Mouse (Mus musculus) hematopoietic stem cell, adult 5-6 weeks (primary cell): ENCODE results near the gene Hic2. TPM values are rescaled to one million over a fixed set of nuclear protein-coding genes. Genes with fewer than 3 reads are reported as not detected.

Experiments used
- ATAC-seq, 2 experiments: fragments of 125-278 bp in 1 of 2; replicated peaks in 1 of 2; 2 replicates each; pipeline ENCODE4 v1.8.0; 2016 to 2017; ENCODE audit warnings: inconsistent platforms in 2 of 2, mild to moderate bottlenecking in 2 of 2, moderate number of reproducible peaks in 2 of 2, low read depth in 1 of 2, moderate TSS enrichment in 1 of 2; ENCODE audit not compliant: low FRiP score in 2 of 2, poor library complexity in 2 of 2, severe bottlenecking in 2 of 2, insufficient read depth in 1 of 2, low TSS enrichment in 1 of 2
- total RNA-seq: library from RNA; stranded (forward); fragments of 172-1452, 232-1000 nt; gene quantifications from 2 replicates; pipeline ENCODE4 v1.2.3, GENCODE M21; 2017

Hic2 gene
- total RNA-seq, 1 experiment from 2014 or later = 2.9 TPM

GRCm38 (mm10) chr16:17309036-17309435 is 75.7 kb downstream of the Hic2 start:
- ATAC-seq = no peak

- ATAC-seq = no peak
These were observed 79.2 kb downstream of the Hic2 start for GRCm38 (mm10) chr16:17312531-17312930.

Other genes starting within 250 kb of the Hic2 start
- 13.5 and 14.4 TPM in 2 replicates for gene Ypel1, start 163.9 kb upstream of the Hic2 start, total RNA-seq
- 85.2 and 117 TPM in 2 replicates for gene Ppil2, start 122.3 kb upstream of the Hic2 start, total RNA-seq
- 5.0 and 9.0 TPM in 2 replicates for gene 2610318N02Rik, start 108.4 kb upstream of the Hic2 start, total RNA-seq
- 24.2 and 26.2 TPM in 2 replicates for gene Sdf2l1, start 101.2 kb upstream of the Hic2 start, total RNA-seq
- gene Ydjc, start 89.0 kb upstream of the Hic2 start, total RNA-seq = 16.1 and 16.8 TPM in 2 replicates
- 0.35 and 4.3 TPM in 2 replicates for gene Ccdc116, start 86.3 kb upstream of the Hic2 start, total RNA-seq
- 99.6 and 120 TPM in 2 replicates for gene Ube2l3, start 30.9 kb upstream of the Hic2 start, total RNA-seq
- 0.25 and 0.50 TPM in 2 replicates for gene Rimbp3, start 25.0 kb upstream of the Hic2 start, total RNA-seq
- gene Tmem191c, start 42.5 kb downstream of the Hic2 start, total RNA-seq = 12.4 and 27.3 TPM in 2 replicates
- not detected in 2 replicates for gene Serpind1, start 97.8 kb downstream of the Hic2 start, total RNA-seq
- gene Snap29, start 172.4 kb downstream of the Hic2 start, total RNA-seq = 19.8 and 23.1 TPM in 2 replicates
- gene Pi4ka, start 172.7 kb downstream of the Hic2 start, total RNA-seq = 42.2 and 46.0 TPM in 2 replicates
- gene Crkl, start 218.4 kb downstream of the Hic2 start, total RNA-seq = 27.4 and 35.1 TPM in 2 replicates